Mouse (Mus musculus): Measurements from ENCODE around the gene Nlk. TPM values are rescaled to one million over a fixed set of nuclear protein-coding genes. Genes with fewer than 3 reads are reported as not detected.
A peak's percentile ranks its signal among the peaks of the same experiment; 100 is the strongest.
"Not testable (repeated sequence)": the region's sequence is repeated elsewhere in the genome, so short reads cannot be mapped to it uniquely, and the experiment has no call there.

The Nlk gene
- total and polyA plus RNA-seq, 2 experiments: 4.8 to 7.5 TPM

DNA sequence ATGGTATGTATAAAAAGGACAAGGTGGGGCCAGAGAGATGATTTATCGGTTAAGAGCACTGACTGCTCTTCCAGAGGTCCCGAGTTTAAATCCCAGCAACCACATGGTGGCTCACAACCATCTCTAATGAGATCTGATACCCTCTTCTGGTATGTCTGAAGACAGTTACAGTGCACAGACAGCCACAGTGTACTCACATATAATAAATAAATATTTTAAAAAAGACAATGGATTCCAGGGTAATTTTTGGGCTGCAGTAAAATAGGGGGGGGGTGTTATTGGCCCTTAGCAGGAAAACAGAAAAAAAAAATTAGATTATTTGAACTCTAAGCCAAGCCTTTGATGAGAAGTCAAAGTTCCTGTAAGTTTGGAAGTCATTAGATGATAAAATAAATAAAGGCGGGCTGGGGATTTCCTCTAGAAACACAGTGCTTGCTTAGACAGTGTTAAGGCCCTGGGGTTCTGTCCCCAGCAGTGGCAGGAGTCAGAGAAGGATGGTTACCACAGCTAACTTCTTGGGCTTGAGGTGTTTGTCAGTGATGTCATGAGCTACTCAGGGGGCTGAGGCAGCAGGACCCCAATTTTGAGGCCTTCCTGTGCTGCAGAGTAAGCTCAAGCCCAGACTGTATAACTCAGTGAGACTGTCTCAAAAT, 98.3 kb downstream of the Nlk start:
- Histone ChIP-seq H3K4me3 (ENCODE audit: insufficient read depth, low read depth, low read length) (no peak overlapping the region), H3K36me3 (ENCODE audit: control insufficient read depth, insufficient read depth, low read length) (peaks cover 5% of the 10 kb centered on the region; the same call in 1 of the 2 replicates), H3K4me1 (ENCODE audit: control insufficient read depth, insufficient read depth, low read length) (peaks cover 4% of the 10 kb centered on the region; the same call in 1 of the 2 replicates), H3K9ac (ENCODE audit: low read depth, low read length) (no peak overlapping the region), H3K27ac (replicated peaks; ENCODE audit: insufficient read depth, low read depth, low read length) (no peak overlapping the region), H3K79me2 (ENCODE audit: control insufficient read depth, insufficient read depth, low read length) (no peaks in the 10 kb centered on the region), H3K27me3 (ENCODE audit: control insufficient read depth, insufficient read depth, low read length) (no peaks in the 10 kb centered on the region)
- WGBS: 86% methylated on average over 3 of the region's 3 CpGs
- TF ChIP-seq CTCF (IDR thresholded peaks at IDR 0.05; ENCODE audit: low read depth, low read length) (no peak), POLR2A (IDR thresholded peaks at IDR 0.05; ENCODE audit: extremely low read depth, insufficient read depth, low read length) (no peak)
- peak; percentile 10 for DNase-seq (ENCODE audit: extremely low read depth, low read depth, low spot score)

GRCm38 (mm10) chr11:78596750-78597149, 100.4 kb downstream of the Nlk start:
- no peak for TF ChIP-seq POLR2A (IDR thresholded peaks at IDR 0.05; ENCODE audit: extremely low read depth, insufficient read depth, low read length)
- TF ChIP-seq CTCF (IDR thresholded peaks at IDR 0.05; ENCODE audit: low read depth, low read length): no peak
- no peaks in the 10 kb centered on the region for H3K79me2 ChIP-seq (ENCODE audit: control insufficient read depth, insufficient read depth, low read length)
- no peak overlapping the region for H3K27ac ChIP-seq (replicated peaks; ENCODE audit: insufficient read depth, low read depth, low read length)

DNA sequence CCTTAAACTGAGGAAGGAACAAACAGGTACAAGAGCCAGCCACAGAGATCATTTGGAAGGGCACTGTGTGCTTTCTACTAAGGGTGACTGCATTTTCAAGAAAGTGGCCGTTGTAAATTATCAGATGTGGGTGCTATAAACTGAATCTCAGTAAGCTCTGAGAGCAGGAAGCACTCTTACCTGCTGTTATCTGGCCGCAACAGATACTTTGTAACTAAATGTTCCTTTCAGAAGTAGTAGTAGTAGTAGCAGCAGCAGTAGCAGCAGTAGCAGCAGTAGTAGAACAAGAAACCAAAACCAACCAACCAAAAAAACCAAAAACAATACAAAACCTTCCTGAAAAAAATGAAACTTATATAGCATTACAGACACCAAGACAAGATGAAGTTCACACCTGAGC, 101.4 kb downstream of the Nlk start:
- 93% methylated on average over 2 of the region's 2 CpGs for WGBS
- H3K36me3 ChIP-seq (ENCODE audit: control insufficient read depth, insufficient read depth, low read length): peaks cover 2% of the 10 kb centered on the region; the same call in 1 of the 2 replicates

More at GRCm38 (mm10) chr11:78596750-78597149, 100.4 kb downstream of the Nlk start:
- Histone ChIP-seq H3K9ac (ENCODE audit: low read depth, low read length) (no peak overlapping the region), H3K36me3 (ENCODE audit: control insufficient read depth, insufficient read depth, low read length) (peaks cover 2% of the 10 kb centered on the region; the same call in 1 of the 2 replicates), H3K4me3 (ENCODE audit: insufficient read depth, low read depth, low read length) (no peak overlapping the region), H3K27me3 (ENCODE audit: control insufficient read depth, insufficient read depth, low read length) (no peaks in the 10 kb centered on the region), H3K4me1 (ENCODE audit: control insufficient read depth, insufficient read depth, low read length) (peaks cover 4% of the 10 kb centered on the region; the same call in 1 of the 2 replicates)
- no peak for DNase-seq (ENCODE audit: extremely low read depth, low read depth, low spot score)

GRCm38 (mm10) chr11:78594271-78594964, 102.8 kb downstream of the Nlk start:
- H3K9ac ChIP-seq (ENCODE audit: low read depth, low read length): no peak overlapping the region
- TF ChIP-seq CTCF (IDR thresholded peaks at IDR 0.05; ENCODE audit: low read depth, low read length) (no peak), POLR2A (IDR thresholded peaks at IDR 0.05; ENCODE audit: extremely low read depth, insufficient read depth, low read length) (no peak)
- no peaks in the 10 kb centered on the region for H3K27me3 ChIP-seq (ENCODE audit: control insufficient read depth, insufficient read depth, low read length)
- no peak for DNase-seq (ENCODE audit: extremely low read depth, low read depth, low spot score)
- H3K36me3 ChIP-seq (ENCODE audit: control insufficient read depth, insufficient read depth, low read length): peaks cover 4% of the 10 kb centered on the region; the same call in 1 of the 2 replicates
- H3K4me1 ChIP-seq (ENCODE audit: control insufficient read depth, insufficient read depth, low read length): no peaks in the 10 kb centered on the region
- H3K79me2 ChIP-seq (ENCODE audit: control insufficient read depth, insufficient read depth, low read length): no peaks in the 10 kb centered on the region
- H3K4me3 ChIP-seq (ENCODE audit: insufficient read depth, low read depth, low read length): no peak overlapping the region
- H3K27ac ChIP-seq (replicated peaks; ENCODE audit: insufficient read depth, low read depth, low read length): no peak overlapping the region
- whole genome bisulfite sequencing: 92% methylated on average over 6 of the region's 6 CpGs

More for the DNA sequence above, 101.4 kb downstream of the Nlk start:
- Histone ChIP-seq H3K4me1 (ENCODE audit: control insufficient read depth, insufficient read depth, low read length) (peaks cover 3% of the 10 kb centered on the region; the same call in 1 of the 2 replicates), H3K27me3 (ENCODE audit: control insufficient read depth, insufficient read depth, low read length) (no peaks in the 10 kb centered on the region), H3K9ac (ENCODE audit: low read depth, low read length) (no peak overlapping the region), H3K79me2 (ENCODE audit: control insufficient read depth, insufficient read depth, low read length) (no peaks in the 10 kb centered on the region), H3K27ac (replicated peaks; ENCODE audit: insufficient read depth, low read depth, low read length) (no peak overlapping the region), H3K4me3 (ENCODE audit: insufficient read depth, low read depth, low read length) (no peak overlapping the region)
- no peak for DNase-seq (ENCODE audit: extremely low read depth, low read depth, low spot score)
- TF ChIP-seq POLR2A (IDR thresholded peaks at IDR 0.05; ENCODE audit: extremely low read depth, insufficient read depth, low read length) (no peak), CTCF (IDR thresholded peaks at IDR 0.05; ENCODE audit: low read depth, low read length) (no peak)

DNA sequence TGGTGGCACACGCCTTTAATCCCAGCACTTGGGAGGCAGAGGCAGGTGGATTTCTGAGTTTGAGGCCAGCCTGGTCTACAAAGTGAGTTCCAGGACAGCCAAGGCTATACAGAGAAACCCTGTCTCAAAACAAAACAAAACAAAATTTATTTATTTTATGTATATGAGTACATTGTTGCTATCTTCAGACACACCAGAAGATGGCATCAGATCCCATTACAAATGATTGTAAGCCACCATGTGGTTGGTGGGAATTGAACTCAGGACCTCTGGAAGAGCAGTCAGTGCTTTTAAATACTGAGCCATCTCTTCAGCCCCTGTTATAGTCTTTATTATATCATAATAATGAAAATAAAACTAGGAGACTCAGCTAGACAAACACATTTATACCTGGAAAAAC, 109.5 kb downstream of the Nlk start:
- 97% methylated on average over 1 of the region's 1 CpGs for WGBS
- H3K36me3 ChIP-seq (ENCODE audit: control insufficient read depth, insufficient read depth, low read length): peaks cover 24% of the 10 kb centered on the region
- not testable (repeated sequence) for H3K9ac ChIP-seq (ENCODE audit: low read depth, low read length); H3K4me1 ChIP-seq (ENCODE audit: control insufficient read depth, insufficient read depth, low read length); H3K4me3 ChIP-seq (ENCODE audit: insufficient read depth, low read depth, low read length); H3K27me3 ChIP-seq (ENCODE audit: control insufficient read depth, insufficient read depth, low read length); DNase-seq (ENCODE audit: extremely low read depth, low read depth, low spot score); H3K79me2 ChIP-seq (ENCODE audit: control insufficient read depth, insufficient read depth, low read length); H3K27ac ChIP-seq (replicated peaks; ENCODE audit: insufficient read depth, low read depth, low read length)

GRCm38 (mm10) chr11:78586099-78586498, 111.1 kb downstream of the Nlk start:
- Histone ChIP-seq H3K27ac (replicated peaks; ENCODE audit: insufficient read depth, low read depth, low read length) (no peak overlapping the region), H3K4me3 (ENCODE audit: insufficient read depth, low read depth, low read length) (no peak overlapping the region), H3K36me3 (ENCODE audit: control insufficient read depth, insufficient read depth, low read length) (peaks cover 28% of the 10 kb centered on the region), H3K27me3 (ENCODE audit: control insufficient read depth, insufficient read depth, low read length) (no peaks in the 10 kb centered on the region), H3K9ac (ENCODE audit: low read depth, low read length) (no peak overlapping the region), H3K4me1 (ENCODE audit: control insufficient read depth, insufficient read depth, low read length) (no peaks in the 10 kb centered on the region), H3K79me2 (ENCODE audit: control insufficient read depth, insufficient read depth, low read length) (no peaks in the 10 kb centered on the region)
- DNase-seq (ENCODE audit: extremely low read depth, low read depth, low spot score): no peak
- TF ChIP-seq CTCF (IDR thresholded peaks at IDR 0.05; ENCODE audit: low read depth, low read length) (no peak), POLR2A (IDR thresholded peaks at IDR 0.05; ENCODE audit: extremely low read depth, insufficient read depth, low read length) (no peak)

Measured in liver, adult 2 months (tissue).